Mouse (Mus musculus) adrenal gland, postnatal 36 days (tissue): ENCODE measurements around the gene Tnpo1. TPM values are rescaled to one million over a fixed set of nuclear protein-coding genes. Genes with fewer than 3 reads are reported as not detected.

ENCODE experiments used
- DNase-seq, 2 experiments: peaks; one replicate each; pipeline ENCODE4 v3.0.0; 2021; ENCODE audit warnings: mixed read lengths in 1 of 2
- long read RNA-seq, 2 experiments: library from polyadenylated mRNA; stranded (forward); transcript quantifications; one replicate each; pipeline ENCODE4 v2.0.0; 2021; ENCODE audit warnings: borderline sequencing depth in 2 of 2
- total RNA-seq, 2 experiments: library from RNA; stranded (reverse); gene quantifications; 2 replicates each; pipeline ENCODE4 v1.2.3; 2021

Tnpo1 gene
- total RNA-seq = 100 to 1,000 TPM; 129 to 141 TPM
- long read RNA-seq, experiment 1, full-length matches to known transcripts = 2 of 15 reads
- long read RNA-seq, experiment 1, partial matches to known transcripts = 2 of 15 reads
- long read RNA-seq, experiment 1, other reads (novel, unspliced or antisense) = 11 of 15 reads
- long read RNA-seq, experiment 2, full-length matches to known transcripts = 3 of 8 reads
- long read RNA-seq, experiment 2, partial matches to known transcripts = 2 of 8 reads
- long read RNA-seq, experiment 2, other reads (novel, unspliced or antisense) = 3 of 8 reads

DNA sequence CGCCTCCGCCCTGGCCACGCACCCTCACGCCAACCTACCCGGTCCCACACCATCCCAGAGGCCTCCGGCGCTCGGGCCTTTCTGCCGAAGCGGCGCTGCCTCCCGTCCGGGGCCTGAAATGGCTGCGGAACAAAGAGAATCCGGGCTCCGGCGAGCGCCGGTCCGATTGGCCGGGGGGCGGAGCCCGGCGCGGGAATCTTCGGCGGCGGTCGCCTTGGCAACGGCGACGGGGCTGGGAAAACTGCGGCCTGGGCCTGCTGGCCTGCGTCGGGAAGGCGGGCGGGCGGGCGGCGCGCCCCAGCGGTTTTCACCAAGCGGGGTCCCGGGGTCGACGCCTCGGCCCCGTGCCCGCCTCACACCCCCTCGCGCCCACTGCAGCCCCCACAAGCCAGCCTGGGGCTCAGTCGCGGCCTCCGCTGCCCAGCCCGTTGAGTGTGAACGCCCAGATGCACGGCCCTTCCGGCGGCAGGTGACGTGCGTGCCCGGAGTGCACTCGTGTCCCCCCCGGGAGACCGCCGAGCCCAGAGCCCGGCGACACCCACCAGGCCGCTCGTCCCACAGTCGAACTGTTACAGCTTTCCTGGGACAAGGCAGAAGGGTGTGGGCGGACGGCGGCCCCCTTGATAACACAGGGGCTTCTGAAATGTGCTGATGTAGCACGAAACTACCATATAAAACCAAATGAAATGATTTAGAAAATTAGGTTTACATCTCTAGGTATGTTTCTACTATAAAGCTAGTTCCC lies at the start of gene Tnpo1:
Gene Tnpo1 (minus strand): TSS at position 172 of the 745 bp plus-strand sequence.
- DNase-seq = peak; percentile 96 to 97

DNA sequence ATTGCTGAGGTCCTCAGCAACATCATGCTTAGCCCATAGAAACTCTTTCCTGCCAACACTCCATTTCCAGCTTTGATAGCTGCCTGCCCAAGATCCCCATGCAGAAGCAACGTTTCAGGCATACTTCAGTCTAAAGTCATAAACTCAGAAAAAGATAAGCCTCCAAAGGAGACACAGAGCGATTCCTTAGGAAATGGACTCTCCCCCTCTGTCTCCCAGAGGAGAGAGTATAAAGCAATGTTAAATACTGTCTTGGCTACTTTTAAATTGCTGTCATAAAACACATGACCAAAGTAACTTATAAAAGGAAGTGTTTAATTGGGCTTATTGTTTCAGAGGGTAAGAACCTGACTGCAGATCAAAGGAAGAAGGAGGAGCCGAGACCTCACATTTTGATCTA lies 45.9 kb upstream of the Tnpo1 start:
- DNase-seq = no peak

DNA sequence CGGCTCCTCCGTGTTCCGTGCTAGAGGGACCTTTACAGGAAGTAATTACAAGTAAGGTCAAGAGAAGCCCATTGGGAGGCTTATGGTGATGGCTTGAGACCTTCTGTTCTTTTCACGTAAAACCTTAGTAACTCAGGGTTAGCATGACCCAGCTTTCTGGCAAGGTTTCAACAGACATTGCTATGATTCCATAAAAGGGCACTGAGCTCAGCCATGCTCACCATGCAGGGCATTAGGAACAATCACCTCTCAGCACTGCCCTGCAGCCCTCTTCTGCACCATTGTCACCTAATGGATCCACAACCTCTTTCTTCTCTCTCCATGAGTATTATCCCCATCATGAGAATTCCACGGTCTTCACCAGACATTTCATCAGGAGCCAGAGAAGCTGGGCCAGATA lies 45.5 kb upstream of the Tnpo1 start:
- peak; percentile 12 to 33 for DNase-seq

DNA sequence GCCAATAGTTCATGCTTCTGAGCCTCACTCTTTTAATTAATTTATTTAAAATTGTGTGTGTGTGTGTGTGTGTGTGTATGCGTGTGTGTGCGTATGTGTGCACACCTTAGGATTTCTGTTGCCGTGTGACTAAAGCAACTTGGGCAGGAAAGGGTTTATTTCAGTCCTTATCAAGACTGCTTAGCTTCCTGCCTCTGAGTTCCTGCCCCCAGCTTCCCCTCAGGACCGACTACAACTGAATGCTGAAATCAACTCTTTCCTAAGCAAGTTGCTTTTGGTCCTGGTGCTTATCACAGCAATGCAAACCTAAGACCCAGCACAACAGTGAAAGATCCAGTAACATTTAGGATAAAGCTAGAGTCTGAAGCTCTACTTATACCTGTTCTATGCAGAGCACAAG lies 42.3 kb upstream of the Tnpo1 start:
- DNase-seq = no peak

DNA sequence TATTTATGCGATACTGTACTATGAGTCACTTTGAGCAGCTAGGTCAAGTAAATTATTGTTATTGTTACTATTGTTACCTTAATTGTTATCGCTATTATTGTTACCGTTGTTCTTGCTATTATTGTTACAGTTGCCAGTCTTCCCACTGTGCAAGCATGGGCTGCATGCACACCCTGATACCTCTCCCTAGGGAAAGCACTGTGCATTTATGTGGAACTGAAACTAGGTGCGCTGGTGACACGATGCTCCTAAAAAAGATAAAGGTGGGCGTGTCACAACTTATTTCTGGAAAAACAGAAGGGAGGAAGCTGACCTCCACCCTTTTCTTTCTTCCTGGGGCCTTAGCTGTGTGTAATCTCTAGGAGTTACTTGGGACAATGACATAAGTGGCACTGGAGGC lies 41.8 kb upstream of the Tnpo1 start:
- DNase-seq = no peak

DNA sequence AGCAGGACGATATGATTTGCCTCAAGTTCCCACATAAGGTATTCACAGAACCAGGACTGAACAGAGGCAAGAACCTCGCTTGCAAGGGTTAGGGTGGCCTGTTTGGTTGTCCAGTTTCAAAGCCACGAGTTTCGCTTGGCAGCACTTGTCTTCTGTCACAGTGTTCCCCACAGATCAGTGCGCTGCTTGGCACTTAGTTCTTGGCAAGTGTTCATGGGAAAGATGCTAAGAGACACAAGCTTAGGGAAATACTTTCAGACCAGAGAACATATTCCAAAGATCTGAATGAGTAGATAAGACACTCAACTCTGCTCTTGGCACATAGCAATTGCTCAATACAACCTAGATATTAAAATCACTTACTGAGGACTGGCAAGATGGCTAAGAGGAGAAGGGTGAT lies 40.4 kb upstream of the Tnpo1 start:
- no peak for DNase-seq

DNA sequence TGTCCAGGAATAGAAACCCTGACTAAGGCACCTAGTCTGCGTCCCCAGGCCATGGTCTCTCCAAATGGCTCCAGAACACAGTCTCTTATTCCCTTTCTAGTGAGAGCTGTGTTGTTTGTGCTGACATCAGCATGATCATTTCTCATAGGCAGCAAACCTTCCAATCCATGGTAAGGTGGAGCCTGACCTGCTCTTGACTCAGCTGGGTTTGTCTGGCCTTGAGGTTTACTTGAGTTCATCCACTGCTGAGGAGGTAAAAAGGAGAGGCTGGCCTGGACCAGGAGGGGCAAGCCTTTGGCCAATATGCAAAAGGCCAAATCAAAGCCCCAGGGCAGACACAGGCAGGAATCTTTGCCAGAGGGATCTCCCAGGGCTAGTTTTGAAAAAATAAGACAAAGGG lies 37.4 kb upstream of the Tnpo1 start:
- no peak for DNase-seq

DNA sequence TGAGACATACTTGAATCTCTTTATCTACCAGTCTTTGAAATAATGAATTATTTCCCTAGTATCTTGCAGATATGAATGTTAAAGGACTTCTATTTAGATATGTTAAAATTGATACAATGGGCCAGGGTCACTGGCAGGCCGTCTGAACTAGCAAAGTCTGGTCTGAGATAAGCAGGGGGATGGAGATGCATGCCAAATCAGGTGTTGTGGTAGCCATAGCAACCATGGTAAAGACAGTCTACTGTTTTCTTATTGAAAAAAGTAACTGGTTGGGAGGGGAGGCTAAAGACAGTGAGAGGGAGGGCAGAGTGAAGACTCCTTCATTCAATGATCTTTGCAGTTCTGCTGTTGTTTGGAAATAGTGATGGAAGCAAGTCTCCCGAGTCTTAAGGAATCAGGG lies 32.0 kb upstream of the Tnpo1 start:
- DNase-seq = no peak

DNA sequence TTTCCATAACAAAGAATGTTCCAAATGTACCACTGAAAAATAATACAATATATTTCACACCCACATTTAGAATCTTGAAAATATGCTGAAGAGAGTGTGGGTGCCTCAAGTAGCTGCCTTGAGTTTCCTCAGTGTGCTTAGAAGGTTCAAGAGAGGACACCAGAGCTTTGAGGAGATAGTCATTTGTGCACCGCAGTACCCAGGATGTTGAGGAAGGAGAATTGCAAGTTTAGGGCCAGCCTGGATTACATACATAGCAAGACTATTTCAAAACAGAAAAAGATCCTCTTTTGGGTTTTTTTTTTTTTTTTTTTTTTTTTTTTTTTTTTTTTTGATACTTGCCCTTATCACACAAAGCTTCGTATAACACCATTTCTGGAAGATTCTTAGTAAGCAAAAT lies 30.0 kb upstream of the Tnpo1 start:
- no peak for DNase-seq

DNA sequence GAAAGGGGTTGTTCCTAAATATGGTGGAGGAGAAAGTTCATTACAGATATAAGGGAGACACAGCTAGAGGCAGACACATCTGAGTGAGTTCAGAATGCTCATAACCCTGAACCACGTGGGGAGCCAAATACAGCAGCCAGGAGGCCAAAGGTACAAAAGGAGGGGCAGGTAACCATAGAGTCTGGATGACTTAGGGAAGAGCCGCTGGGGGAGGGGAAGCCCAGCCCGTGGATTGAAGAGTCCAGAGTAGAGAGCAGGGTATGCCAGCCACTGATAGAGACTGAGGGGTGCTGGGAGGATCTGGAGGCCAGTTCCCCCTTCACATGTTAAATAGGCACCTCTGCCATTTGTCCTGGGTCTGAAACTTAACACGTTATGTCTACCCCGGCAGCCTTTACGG lies 29.5 kb upstream of the Tnpo1 start:
- DNase-seq = no peak

DNA sequence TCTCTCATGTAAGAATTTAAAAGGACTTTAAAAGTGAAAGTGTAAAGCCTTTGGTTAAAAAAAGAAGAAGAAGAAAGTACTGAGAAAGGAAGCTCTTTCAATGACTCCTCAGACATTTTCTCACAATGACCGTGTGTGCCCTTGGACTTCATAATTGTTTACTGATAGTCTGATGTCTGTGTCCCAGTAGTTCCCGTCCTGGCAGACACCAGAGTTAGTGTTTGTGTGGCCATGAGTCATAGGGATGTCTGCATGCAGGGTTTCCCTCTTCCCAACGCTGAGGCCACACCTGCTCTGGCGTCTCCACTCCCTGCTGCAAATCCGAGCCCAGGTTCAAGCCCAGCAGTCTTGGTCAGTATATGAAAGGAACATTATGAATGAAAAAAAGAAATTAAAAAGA lies 29.0 kb upstream of the Tnpo1 start:
- peak; percentile 50 to 57 for DNase-seq

DNA sequence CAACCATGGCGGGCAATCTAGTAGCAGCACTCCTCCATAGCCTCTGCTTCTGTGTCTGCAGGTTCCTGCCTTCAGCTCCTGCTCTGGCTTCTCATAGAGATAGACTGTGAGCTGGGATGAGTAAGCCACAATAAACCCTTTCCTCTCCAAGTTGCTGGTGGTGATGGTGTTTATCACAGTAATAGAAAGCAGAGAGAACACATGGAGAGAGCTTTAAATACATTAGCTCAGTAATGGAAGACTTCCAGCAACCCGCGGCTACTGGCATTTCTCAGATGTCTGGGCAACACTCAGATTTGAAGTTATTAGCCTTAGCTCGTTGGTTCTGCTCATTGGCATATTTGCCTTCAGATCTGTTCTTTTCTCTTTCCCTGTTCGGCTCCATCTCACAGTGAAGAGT lies 27.6 kb upstream of the Tnpo1 start:
- DNase-seq = no peak

DNA sequence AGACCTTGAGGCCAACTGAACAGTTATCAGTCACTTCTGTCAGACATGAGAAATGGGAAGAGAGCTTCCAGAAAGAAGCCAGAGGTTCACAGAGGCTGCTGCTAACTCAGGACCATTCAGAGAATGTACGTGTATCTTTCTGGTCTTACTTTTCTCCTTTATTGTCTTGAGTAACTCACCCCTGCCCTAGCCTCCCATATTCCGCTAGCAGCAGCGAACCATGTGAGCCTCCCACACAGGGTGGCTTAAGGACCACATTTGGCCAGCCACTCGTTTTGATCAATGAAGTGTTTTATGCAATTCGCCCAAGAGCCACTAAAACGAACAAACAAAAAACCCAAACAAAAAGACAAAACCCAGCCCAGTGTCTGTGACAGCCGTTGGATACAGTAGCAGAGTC lies 25.8 kb upstream of the Tnpo1 start:
- DNase-seq = no peak

DNA sequence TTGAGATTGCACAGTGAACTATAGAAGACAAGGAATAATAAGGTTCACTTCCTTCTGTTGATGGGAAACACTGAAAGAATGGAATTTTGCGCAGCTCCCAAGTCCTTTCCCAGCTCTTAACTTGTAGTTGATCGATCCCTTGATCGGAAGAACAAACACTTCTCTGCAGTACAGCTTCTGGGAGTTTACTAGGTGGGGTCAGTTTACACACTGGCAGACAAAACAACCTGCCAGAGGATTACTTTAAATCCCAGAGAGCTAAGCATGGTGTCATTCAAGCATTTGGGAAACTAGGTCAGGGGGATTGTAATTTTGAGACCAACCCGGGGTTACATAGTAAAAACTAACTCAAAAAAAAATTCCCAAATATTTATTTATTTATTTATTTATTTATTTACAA lies 22.0 kb upstream of the Tnpo1 start:
- no peak for DNase-seq

DNA sequence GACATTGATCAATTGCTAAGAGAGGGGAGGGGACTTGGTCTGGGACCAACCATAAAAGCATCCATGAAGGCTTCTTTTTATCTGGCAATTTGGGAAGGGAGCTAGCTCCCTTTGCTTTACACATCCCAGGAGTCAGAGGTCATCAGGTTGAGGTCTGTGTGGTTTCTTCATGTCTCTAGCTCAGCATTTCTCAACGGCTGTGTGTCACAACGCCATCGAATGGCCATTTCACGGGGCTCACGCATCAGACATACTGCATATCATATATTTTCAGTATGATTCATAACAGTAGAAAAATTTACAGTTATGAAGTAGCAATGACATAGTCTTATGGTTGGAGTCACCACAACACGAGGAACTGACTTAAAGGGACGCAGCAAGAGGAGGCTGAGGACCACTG lies 20.2 kb upstream of the Tnpo1 start:
- DNase-seq = no peak

DNA sequence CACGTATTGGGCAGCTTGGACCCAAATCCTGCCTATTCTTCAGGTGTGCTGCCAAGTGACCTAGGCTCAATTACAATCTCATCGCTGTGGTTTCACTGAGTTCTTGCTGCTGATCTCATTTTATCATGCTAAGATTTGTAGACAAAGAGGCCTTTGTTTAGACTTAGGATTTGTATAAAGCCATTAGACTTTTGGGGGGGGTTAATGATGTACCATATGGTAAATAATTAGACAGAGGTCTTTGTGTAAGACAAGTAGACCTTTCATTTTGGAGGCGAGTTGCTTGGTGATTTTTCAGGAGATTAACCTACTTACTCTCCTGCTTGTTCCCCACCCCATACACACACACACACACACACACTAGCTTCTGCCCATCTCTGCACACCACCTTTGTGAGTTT lies 19.7 kb upstream of the Tnpo1 start:
- no peak for DNase-seq

DNA sequence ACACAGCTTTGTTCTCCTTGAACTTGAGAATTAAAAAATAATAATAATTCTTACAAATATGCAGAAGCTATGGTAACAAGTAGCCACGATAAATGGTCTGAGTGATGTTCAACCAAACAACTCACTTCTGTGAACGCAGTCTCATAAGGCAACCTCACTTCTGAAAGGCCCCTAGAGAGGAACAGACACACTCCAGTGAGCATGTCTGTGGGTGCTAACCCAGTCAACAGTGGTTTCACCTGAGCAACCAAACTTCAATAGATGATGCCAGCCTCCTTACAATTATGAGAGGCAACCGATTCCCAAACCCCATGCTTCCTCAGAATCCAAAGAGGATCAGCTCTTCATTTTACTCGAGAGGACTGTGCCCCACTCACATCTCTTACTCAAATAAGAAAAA lies 19.2 kb upstream of the Tnpo1 start:
- no peak for DNase-seq

DNA sequence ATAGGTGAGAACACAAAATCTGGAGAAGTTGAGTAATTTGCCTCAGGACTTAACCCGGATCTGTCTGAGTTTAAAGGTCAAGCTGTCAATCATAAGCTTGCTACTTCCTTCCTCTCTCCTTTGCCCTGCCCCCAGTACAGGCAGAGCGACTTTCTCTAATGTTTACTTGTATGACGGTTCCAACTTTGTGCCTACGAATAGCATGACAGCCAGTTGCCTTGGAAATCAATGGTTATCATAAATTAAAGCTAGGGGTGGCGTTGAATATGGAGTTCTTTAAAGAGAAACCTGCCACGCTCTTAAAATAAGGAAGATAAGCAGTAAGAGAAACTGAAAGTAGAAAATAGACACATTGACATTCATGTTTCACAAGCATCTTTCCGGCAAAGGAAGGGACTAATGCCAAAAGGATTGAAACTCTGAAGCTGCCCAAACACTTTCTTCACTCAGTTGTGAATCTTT lies 18.5 kb upstream of the Tnpo1 start:
- DNase-seq = peak; percentile 30 to 45

DNA sequence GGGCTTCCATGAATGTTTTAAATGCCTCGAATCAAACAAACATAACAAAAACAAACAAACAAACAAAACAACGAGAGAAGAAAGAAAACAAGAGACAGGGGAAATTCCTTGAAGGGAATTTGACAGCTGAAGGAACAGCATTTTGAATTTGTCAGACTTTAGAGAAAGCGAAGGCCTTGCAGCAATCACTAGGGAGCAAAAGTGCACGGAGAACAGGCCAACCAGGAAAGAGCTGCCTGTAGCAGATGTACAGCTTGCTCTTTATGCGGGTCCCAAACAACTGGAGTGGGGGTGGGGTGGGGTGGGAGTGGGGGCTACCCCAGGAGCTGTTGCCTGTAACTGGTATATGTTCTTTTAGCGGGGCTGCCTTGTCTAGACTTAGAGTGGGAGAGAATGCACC lies 16.2 kb upstream of the Tnpo1 start:
- no peak for DNase-seq

DNA sequence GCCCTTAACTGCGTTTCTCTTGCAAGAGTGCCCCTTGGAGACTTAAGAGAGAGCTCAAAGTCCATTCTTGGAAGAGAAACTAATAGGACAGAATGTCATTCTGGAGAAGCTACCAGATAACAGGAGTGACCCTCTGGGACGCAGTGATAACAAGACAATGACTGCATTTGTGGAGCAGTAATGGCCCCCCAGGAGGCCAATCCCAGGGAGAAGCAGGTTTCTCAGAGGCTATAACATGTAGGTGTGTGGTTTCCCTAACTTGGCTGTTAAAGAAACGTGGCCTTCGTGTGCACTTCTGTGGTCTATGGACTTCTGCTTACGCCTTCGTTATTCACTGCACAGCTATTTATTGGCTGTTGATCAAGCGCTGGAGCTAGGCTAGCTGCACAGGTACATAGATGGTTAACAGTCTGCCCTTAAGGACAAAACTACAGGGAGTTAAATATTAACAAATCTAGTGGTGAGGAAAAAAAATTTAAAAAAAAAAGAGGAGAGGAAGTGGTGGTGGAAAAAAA lies 15.7 kb upstream of the Tnpo1 start:
- DNase-seq = no peak

DNA sequence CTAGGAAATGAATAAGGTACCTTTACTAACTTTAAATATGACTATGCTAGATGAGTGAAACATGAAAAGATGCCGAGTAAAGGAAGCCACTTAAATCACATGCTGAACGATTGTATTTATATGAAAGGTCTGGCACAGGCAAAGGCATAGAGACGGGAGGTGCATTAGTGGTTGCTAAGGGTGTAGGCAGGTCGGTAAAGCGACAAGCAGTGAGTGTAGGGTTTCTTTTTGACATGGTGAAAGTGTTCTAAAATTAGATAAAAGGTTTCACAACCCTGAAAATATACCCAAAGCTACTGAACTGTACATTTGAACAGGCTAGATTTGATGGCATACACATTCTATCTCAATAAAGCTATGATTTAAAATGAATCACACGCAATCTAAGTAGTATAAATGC lies 10.9 kb upstream of the Tnpo1 start:
- no peak for DNase-seq

DNA sequence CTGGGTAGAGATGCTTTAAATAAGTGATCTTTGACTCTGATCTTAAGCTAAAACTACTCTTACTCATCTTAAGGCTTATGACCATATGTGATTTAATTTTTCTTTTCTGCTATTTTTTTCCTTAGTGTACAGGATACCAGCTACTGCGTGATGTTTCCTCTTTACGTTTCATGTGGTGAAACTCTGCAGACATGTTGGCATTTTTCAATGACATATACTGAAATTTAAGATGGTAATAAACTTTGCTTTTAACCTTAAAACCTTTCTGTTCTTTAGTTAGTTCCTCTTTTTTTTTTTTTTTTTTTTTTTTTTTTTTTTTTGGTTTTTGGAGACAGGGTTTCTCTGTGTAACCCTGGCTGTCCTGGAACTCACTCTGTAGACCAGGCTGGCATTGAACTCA lies 2.7 kb upstream of the Tnpo1 start:
- no peak for DNase-seq

DNA sequence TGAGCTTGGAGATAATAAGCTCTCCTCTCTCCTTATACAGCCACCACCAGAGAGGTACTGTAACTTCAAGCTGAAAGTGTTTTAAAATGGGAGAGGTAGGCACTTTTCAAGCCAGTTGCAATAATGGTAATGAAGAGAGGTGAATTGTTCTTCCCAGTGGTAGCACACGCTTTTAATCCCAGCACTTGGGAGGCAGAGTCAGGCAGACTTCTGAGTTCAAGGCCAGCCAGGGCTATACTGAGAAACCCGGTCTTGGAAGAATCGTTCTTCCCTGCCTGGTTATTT lies 716 bp upstream of the Tnpo1 start:
- DNase-seq = no peak
